In the genomic region with DNA sequence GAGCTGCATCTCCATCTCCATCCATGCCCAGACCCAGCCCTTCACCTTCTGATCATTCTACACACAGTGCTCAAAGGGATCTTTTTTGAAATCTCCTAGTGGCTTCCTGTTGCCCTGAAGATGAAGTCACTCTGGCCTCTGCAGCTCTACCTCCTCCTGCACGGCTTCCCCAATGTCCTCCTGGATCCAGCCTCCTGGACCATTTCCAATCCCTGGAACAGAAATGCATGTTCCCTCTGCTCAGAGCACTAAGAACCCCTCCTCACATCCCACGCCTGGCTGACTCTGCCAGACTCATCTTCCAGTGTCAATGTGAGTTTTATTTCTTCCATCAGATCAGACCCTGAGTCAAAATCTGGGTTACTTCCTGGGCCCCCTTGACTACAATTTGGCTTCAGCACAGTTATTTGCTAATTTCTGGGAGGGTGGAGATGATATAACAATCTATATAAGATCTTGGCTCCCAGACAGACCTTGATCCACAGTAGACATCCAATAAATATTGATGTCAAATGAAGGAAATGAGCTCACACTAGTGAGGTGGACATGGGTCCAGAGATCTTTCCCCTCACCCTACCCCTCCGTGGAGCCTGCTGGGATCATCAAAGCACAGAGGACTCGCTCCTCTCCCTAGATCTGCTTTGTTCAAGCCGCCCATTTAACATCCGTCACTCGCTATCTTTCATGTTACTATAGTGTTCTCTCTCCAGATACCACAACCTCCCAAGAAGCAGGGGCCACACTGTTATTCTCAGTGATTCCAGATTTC, we compare ENCODE assay signal across 9 mouse cellular contexts. TPM values are rescaled to one million over a fixed set of nuclear protein-coding genes. Genes with fewer than 3 reads are reported as not detected.
A peak's percentile ranks its signal among the peaks of the same experiment; 100 is the strongest.
DNase-seq lines count a peak whose midpoint lies in the region; ATAC-seq and TF ChIP-seq lines count a peak whose summit lies in the region.
"Had no signal": no experiment of that assay in that cellular context is flagged by ENCODE, and none has a peak within 500 bp of the region (broad histone marks: within the 10 kb centered on the region; RNA-seq: fewer than 3 reads in every experiment).

No protein-coding gene starts in this region.

- no peaks in the 10 kb centered on the region for H3K27me3 ChIP-seq in stomach, embryonic 15.5 days (replicated peaks)
- no peaks in the 10 kb centered on the region for H3K27me3 ChIP-seq in stomach, postnatal 0 days (ENCODE audit: control insufficient read depth, insufficient read depth, low read length)
- H3K27me3 ChIP-seq in liver, postnatal 0 days (ENCODE audit: insufficient read depth, low read length): 0 out of 2 replicates have a peak, but pooled peaks cover 7% of the 10 kb centered on the region

- H3K9ac ChIP-seq in stomach, embryonic 15.5 days: no peak overlapping the region
- no peak overlapping the region for H3K9ac ChIP-seq in stomach, postnatal 0 days (ENCODE audit: low read length)
- no peak overlapping the region for H3K9ac ChIP-seq in liver, postnatal 0 days (replicated peaks)

- H3K36me3 ChIP-seq in stomach, embryonic 15.5 days: no peaks in the 10 kb centered on the region
- H3K36me3 ChIP-seq in stomach, postnatal 0 days (ENCODE audit: control insufficient read depth, insufficient read depth, low read length): no peaks in the 10 kb centered on the region
- H3K36me3 ChIP-seq in liver, postnatal 0 days (replicated peaks; ENCODE audit: insufficient read depth, low read length): no peaks in the 10 kb centered on the region

- H3K9me3 ChIP-seq in stomach, embryonic 15.5 days: no peaks in the 10 kb centered on the region
- no peaks in the 10 kb centered on the region for H3K9me3 ChIP-seq in stomach, postnatal 0 days (ENCODE audit: control insufficient read depth, low read length)
- H3K9me3 ChIP-seq in liver, postnatal 0 days (ENCODE audit: low read length): no peaks in the 10 kb centered on the region

- DNase-seq in heart, postnatal 4 days: peak; percentile 18
- DNase-seq in heart, adult 8-10 months (ENCODE audit: low spot score): no peak
- no peak for DNase-seq in stomach, postnatal 0 days (ENCODE audit: low spot score)
- peak in 1 of 2 experiments; percentile 41 for DNase-seq in left cerebral cortex, adult 2 months (ENCODE audit: extremely low spot score in 1 of 2, low spot score in 2 of 2)
- peak; percentile 41 for DNase-seq in telencephalon, adult 2 months (ENCODE audit: low read depth, low spot score)
- no peak for DNase-seq in liver, postnatal 0 days
- DNase-seq in kidney, postnatal 14 days: no peak

- no peak for TF ChIP-seq CTCF in stomach, postnatal 0 days (IDR thresholded peaks at IDR 0.05; ENCODE audit: low read depth)
- TF ChIP-seq CTCF in left cerebral cortex, adult 2 months (IDR thresholded peaks at IDR 0.05): no peak
- no peak for TF ChIP-seq CTCF in liver, postnatal 0 days (IDR thresholded peaks at IDR 0.05; ENCODE audit: low read depth)

- H3K4me3 ChIP-seq in stomach, embryonic 15.5 days (replicated peaks): no peak overlapping the region
- H3K4me3 ChIP-seq in stomach, postnatal 0 days (ENCODE audit: low read depth, low read length): no peak overlapping the region
- no peak overlapping the region for H3K4me3 ChIP-seq in left cerebral cortex, adult 2 months
- no peak overlapping the region for H3K4me3 ChIP-seq in liver, postnatal 0 days (ENCODE audit: low read depth, low read length)

- intact Hi-C loops in left cerebral cortex, adult 2 months (cut with DNase I): no loop called here

- peak; percentile 26; the same call in 1 of the 2 replicates for ATAC-seq in stomach, embryonic 15.5 days (ENCODE audit: insufficient read depth, low FRiP score, low read depth)
- no peak; the same call in 1 of the 2 replicates for ATAC-seq in stomach, postnatal 0 days (ENCODE audit: low FRiP score, low TSS enrichment)
- no peak for ATAC-seq in liver, postnatal 0 days
- ATAC-seq: inflammation-experienced regulatory T-cells, adult 6 months had no signal

- no peak overlapping the region for H3K27ac ChIP-seq in stomach, embryonic 15.5 days
- H3K27ac ChIP-seq in stomach, postnatal 0 days (replicated peaks): no peak overlapping the region
- H3K27ac ChIP-seq in left cerebral cortex, adult 2 months: peak overlapping the region; percentile 76
- H3K27ac ChIP-seq in liver, postnatal 0 days (ENCODE audit: low read depth): no peak overlapping the region

- 66% methylated on average over 7 of the region's 7 CpGs for WGBS in stomach, embryonic 15.5 days
- WGBS in stomach, postnatal 0 days: 59% methylated on average over 7 of the region's 7 CpGs
- 65% methylated on average over 7 of the region's 7 CpGs for WGBS in liver, postnatal 0 days (ENCODE audit: insufficient replicate concordance)

- H3K4me2 ChIP-seq in stomach, embryonic 15.5 days: no peak overlapping the region
- no peak overlapping the region for H3K4me2 ChIP-seq in stomach, postnatal 0 days (replicated peaks; ENCODE audit: low read depth)
- H3K4me2 ChIP-seq in liver, postnatal 0 days (ENCODE audit: low read depth, low read length): no peak overlapping the region

- TF ChIP-seq EP300 in stomach, postnatal 0 days (optimal IDR thresholded peaks at IDR 0.05): no peak
- TF ChIP-seq EP300 in liver, postnatal 0 days (IDR thresholded peaks at IDR 0.05; ENCODE audit: low read depth): no peak

- 0 out of 2 replicates have a peak, but pooled peaks cover 5% of the 10 kb centered on the region for H3K4me1 ChIP-seq in stomach, embryonic 15.5 days
- H3K4me1 ChIP-seq in stomach, postnatal 0 days (replicated peaks; ENCODE audit: control insufficient read depth, insufficient read depth): 0 out of 2 replicates have a peak, but pooled peaks cover 2% of the 10 kb centered on the region
- no peaks in the 10 kb centered on the region for H3K4me1 ChIP-seq in liver, postnatal 0 days (ENCODE audit: insufficient read depth)

RNA-seq across cellular contexts. Expression of gene Tmod2, which starts 10.8 kb away (rescaled TPM):
- total RNA-seq in heart, postnatal 4 days (2021): 1 to 10 TPM; 4.6 to 5.6 TPM
- total RNA-seq in heart, adult 8-10 months (2022): 1 to 10 TPM; 4.2 to 5.2 (median 4.4) TPM
- polyA plus RNA-seq in stomach, embryonic 15.5 days (2015; fragmentation: Nextera tagmentation; extraction: Ambion mirVana): 18.1 and 19.9 TPM in 2 replicates
- polyA plus RNA-seq in stomach, postnatal 0 days (2015; fragmentation: Nextera tagmentation; extraction: Ambion mirVana): 11.3 and 11.9 TPM in 2 replicates
- 100 to 1,000 TPM; 354 to 358 TPM for total RNA-seq in left cerebral cortex, adult 2 months (2021)
- polyA plus RNA-seq in liver, postnatal 0 days (2015; fragmentation: Nextera tagmentation; extraction: Ambion mirVana): 0.05 and 0.25 TPM in 2 replicates

RNA-seq across cellular contexts. Expression of gene Lysmd2, which starts 25.2 kb away (rescaled TPM):
- 10 to 100 TPM; 12.8 to 13.2 TPM for total RNA-seq in heart, postnatal 4 days (2021)
- total RNA-seq in heart, adult 8-10 months (2022): 10 to 100 TPM in 2 of 4 experiments, 1 to 10 TPM in 2; 7.6 to 11.7 (median 9.2) TPM
- 28.3 and 29.1 TPM in 2 replicates for polyA plus RNA-seq in stomach, embryonic 15.5 days (2015; fragmentation: Nextera tagmentation; extraction: Ambion mirVana)
- 30.3 and 32.2 TPM in 2 replicates for polyA plus RNA-seq in stomach, postnatal 0 days (2015; fragmentation: Nextera tagmentation; extraction: Ambion mirVana)
- 10 to 100 TPM; 61.4 to 69.1 TPM for total RNA-seq in left cerebral cortex, adult 2 months (2021)
- 3.9 TPM in 2 replicates for polyA plus RNA-seq in liver, postnatal 0 days (2015; fragmentation: Nextera tagmentation; extraction: Ambion mirVana)

RNA-seq across cellular contexts. Expression of gene Tmod3, which starts 40.9 kb away (rescaled TPM):
- 100 to 1,000 TPM; 111 to 112 TPM for total RNA-seq in heart, postnatal 4 days (2021)
- total RNA-seq in heart, adult 8-10 months (2022): 10 to 100 TPM; 48.4 to 59.3 (median 58.7) TPM
- 138 and 153 TPM in 2 replicates for polyA plus RNA-seq in stomach, embryonic 15.5 days (2015; fragmentation: Nextera tagmentation; extraction: Ambion mirVana)
- polyA plus RNA-seq in stomach, postnatal 0 days (2015; fragmentation: Nextera tagmentation; extraction: Ambion mirVana): 109 and 111 TPM in 2 replicates
- total RNA-seq in left cerebral cortex, adult 2 months (2021): 10 to 100 TPM; 43.6 to 62.5 TPM
- 24.9 and 30.6 TPM in 2 replicates for polyA plus RNA-seq in liver, postnatal 0 days (2015; fragmentation: Nextera tagmentation; extraction: Ambion mirVana)

Comparison
In these comparisons a context has a peak if more than half of its experiments do, and no peak if none do; other contexts are left out.
1. DNase-seq: peak in heart, postnatal 4 days (single experiment) and telencephalon, adult 2 months (single experiment); none in heart, adult 8-10 months (single experiment), stomach, postnatal 0 days (single experiment), liver, postnatal 0 days (single experiment) and kidney, postnatal 14 days (single experiment).
2. RNA of gene Tmod2, which starts 10.8 kb away (total RNA-seq): 354 to 358 TPM in left cerebral cortex, adult 2 months; 4.6 to 5.6 TPM in heart, postnatal 4 days and 4.2 to 5.2 TPM in heart, adult 8-10 months; every median in the first group is over 10 times any median in the second.
3. RNA of gene Lysmd2, which starts 25.2 kb away (total RNA-seq): 61.4 to 69.1 TPM in left cerebral cortex, adult 2 months; 12.8 to 13.2 TPM in heart, postnatal 4 days and 7.6 to 11.7 TPM in heart, adult 8-10 months; every median in the first group is over 4 times any median in the second.